Mouse (Mus musculus) ES-E14 (cell line): ENCODE results near the gene Fam217a. TPM values are rescaled to one million over a fixed set of nuclear protein-coding genes. Genes with fewer than 3 reads are reported as not detected.
"Not testable (repeated sequence)": the region's sequence is repeated elsewhere in the genome, so short reads cannot be mapped to it uniquely, and the experiment has no call there.

ENCODE experiments used
- DNase-seq: peaks from one replicate; pipeline ENCODE4 v3.0.0-alpha.2; 2013; ENCODE audit warnings: low read depth, low spot score
- H3K27ac ChIP-seq: 2 replicates; pipeline ENCODE4 v1.5.1; 2012; ENCODE audit warnings: low read depth, mild to moderate bottlenecking, low read length, moderate library complexity, mixed read lengths; ENCODE audit not compliant: poor library complexity, insufficient read depth, severe bottlenecking
- H3K36me3 ChIP-seq: 2 replicates; pipeline ENCODE4 v1.6.1; 2012; ENCODE audit warnings: mild to moderate bottlenecking, low read length, moderate library complexity, mixed read lengths; ENCODE audit not compliant: control insufficient read depth, poor library complexity, insufficient read depth, severe bottlenecking
- H3K4me1 ChIP-seq, 2 experiments: fragments of 150-350 bp in 1 of 2; sonication (generic) in 1 of 2; 2 replicates each; pipeline ENCODE4 v1.6.1; 2012; ENCODE audit warnings: low read length in 2 of 2, mild to moderate bottlenecking in 1 of 2, mixed read lengths in 1 of 2; ENCODE audit not compliant: control insufficient read depth in 2 of 2, insufficient read depth in 2 of 2, poor library complexity in 1 of 2
- H3K4me3 ChIP-seq, 2 experiments: fragments of 150-350 bp in 1 of 2; sonication (generic) in 1 of 2; 2 replicates each; pipeline ENCODE4 v1.5.1; 2012; ENCODE audit warnings: low read length in 2 of 2, low read depth in 1 of 2, mild to moderate bottlenecking in 1 of 2, mixed read lengths in 1 of 2; ENCODE audit not compliant: insufficient read depth in 1 of 2, poor library complexity in 1 of 2, severe bottlenecking in 1 of 2
- H3K9ac ChIP-seq: 2 replicates; pipeline ENCODE4 v1.6.1; 2012; ENCODE audit warnings: low read depth, mild to moderate bottlenecking, low read length, mixed read lengths; ENCODE audit not compliant: poor library complexity, insufficient read depth, severe bottlenecking
- H3K9me3 ChIP-seq: fragments of 150-350 bp; sonication (generic); 2 replicates; pipeline ENCODE4 v1.6.1; 2012; ENCODE audit warnings: low read depth, mild to moderate bottlenecking, low read length; ENCODE audit not compliant: control insufficient read depth, insufficient read depth
- CHD2 ChIP-seq: IDR thresholded peaks from 2 replicates; pipeline ENCODE4 v1.6.1; 2014; ENCODE audit warnings: mild to moderate bottlenecking, low read depth, low read length, inconsistent platforms
- HCFC1 ChIP-seq: IDR thresholded peaks from 2 replicates; pipeline ENCODE4 v1.6.1; 2012; ENCODE audit warnings: low read length, inconsistent platforms, borderline replicate concordance; ENCODE audit not compliant: insufficient read depth
- MAFK ChIP-seq: IDR thresholded peaks from 2 replicates; pipeline ENCODE4 v1.6.1; 2014; ENCODE audit warnings: mild to moderate bottlenecking, low read depth, low read length, inconsistent platforms; ENCODE audit not compliant: insufficient read depth
- ZC3H11A ChIP-seq: IDR thresholded peaks from 2 replicates; pipeline ENCODE4 v1.6.1; 2012; ENCODE audit warnings: low read depth, mild to moderate bottlenecking, inconsistent platforms, low read length, borderline replicate concordance
- ZNF384 ChIP-seq: IDR thresholded peaks from 2 replicates; pipeline ENCODE4 v1.6.1; 2012; ENCODE audit warnings: low read depth, low read length, inconsistent platforms
- in situ Hi-C, 2 experiments: fragments of 600-800 bp; cut with MboI; formaldehyde crosslinking; loops; one replicate each; pipeline ENCODE4 v1.15.1; 2025; ENCODE audit warnings: low sequenced_read_pairs in 2 of 2, inconsistent platforms in 1 of 2; ENCODE audit not compliant: unreplicated experiment in 2 of 2
- total RNA-seq: library from RNA; depleted of rRNA; stranded (reverse); fragments of 300-350 nt; gene quantifications from 2 replicates; pipeline ENCODE4 v1.2.3, GENCODE M21; 2012

Fam217a gene
- total RNA-seq, 1 experiment = 0.18 TPM

- peak; percentile 39 for DNase-seq
- H3K27ac ChIP-seq = no peak overlapping the region
- TF ChIP-seq ZNF384 = no peak
- no peak for TF ChIP-seq ZC3H11A
- TF ChIP-seq CHD2 = no peak
- no peak for TF ChIP-seq HCFC1
- TF ChIP-seq MAFK = no peak
- in situ Hi-C loops = no loop called here
- H3K36me3 ChIP-seq = no peaks in the 10 kb centered on the region
- H3K4me3 ChIP-seq = no peak overlapping the region
- no peaks in the 10 kb centered on the region for H3K9me3 ChIP-seq
- no peak overlapping the region for H3K9ac ChIP-seq
- H3K4me1 ChIP-seq = peaks cover 8 to 9% of the 10 kb centered on the region in 2 experiments; a peak in 2 of 4 replicates
These were observed 40.8 kb upstream of the Fam217a start for GRCm38 (mm10) chr13:34964866-34965265.

GRCm38 (mm10) chr13:34964419-34964818 is 40.3 kb upstream of the Fam217a start:
- no peaks in the 10 kb centered on the region for H3K9me3 ChIP-seq
- no peak overlapping the region for H3K9ac ChIP-seq
- H3K36me3 ChIP-seq = no peaks in the 10 kb centered on the region
- H3K4me1 ChIP-seq = peaks cover 8 to 9% of the 10 kb centered on the region in 2 experiments; a peak in 2 of 4 replicates
- H3K27ac ChIP-seq = no peak overlapping the region
- no peak for TF ChIP-seq CHD2
- no peak for TF ChIP-seq ZNF384
- no peak for TF ChIP-seq ZC3H11A
- no peak for TF ChIP-seq MAFK
- TF ChIP-seq HCFC1 = no peak
- in situ Hi-C loops = no loop called here
- no peak for DNase-seq
- peak overlapping the region in 1 of 2 experiments; percentile 64; a peak in 1 of 4 replicates for H3K4me3 ChIP-seq

GRCm38 (mm10) chr13:34963511-34964397 is 39.6 kb upstream of the Fam217a start, which contains the start of gene Eci3:
TSS of gene Eci3 (minus strand) at chr13:34963810.
- in situ Hi-C loops = no loop called here
- no peak within 1 kb of the TSS; the same call in 1 of the 2 replicates for H3K9ac ChIP-seq

GRCm38 (mm10) chr13:34960996-34961770 is 37.1 kb upstream of the Fam217a start:
- H3K9ac ChIP-seq = no peak overlapping the region
- no peak for DNase-seq
- no peak for TF ChIP-seq HCFC1
- TF ChIP-seq CHD2 = no peak
- TF ChIP-seq ZC3H11A = no peak
- no peak for TF ChIP-seq MAFK
- no peak for TF ChIP-seq ZNF384
- H3K27ac ChIP-seq = no peak overlapping the region
- no peaks in the 10 kb centered on the region for H3K36me3 ChIP-seq
- in situ Hi-C loops = no loop called here
- peaks cover 8 to 12% of the 10 kb centered on the region in 2 experiments; a peak in 2 of 4 replicates for H3K4me1 ChIP-seq
- no peaks in the 10 kb centered on the region for H3K9me3 ChIP-seq
- H3K4me3 ChIP-seq = no peak overlapping the region

More at GRCm38 (mm10) chr13:34963511-34964397, 39.6 kb upstream of the Fam217a start, which contains the start of gene Eci3:
- TF ChIP-seq ZC3H11A (no peak), ZNF384 (no peak), MAFK (no peak), HCFC1 (no peak), CHD2 (no peak)
- Histone ChIP-seq H3K4me1 (peaks cover 8 to 11% of the 10 kb centered on the region in 2 experiments; a peak in 2 of 4 replicates), H3K4me3 (peak within 1 kb of the TSS; percentile 41 to 64), H3K27ac (no peak within 1 kb of the TSS), H3K36me3 (no peaks in the 10 kb centered on the region), H3K9me3 (no peaks in the 10 kb centered on the region)
- DNase-seq = peak; percentile 38

GRCm38 (mm10) chr13:34958158-34958557 is 34.0 kb upstream of the Fam217a start:
- DNase-seq, H3K9me3 ChIP-seq, H3K27ac ChIP-seq, in situ Hi-C loops, H3K4me3 ChIP-seq, H3K9ac ChIP-seq, H3K4me1 ChIP-seq, H3K36me3 ChIP-seq: not testable (repeated sequence)
